ENCODE assay signal across 9 mouse cellular contexts in genomic region chr6:58772014-58772413, GRCm38 (mm10). TPM values are rescaled to one million over a fixed set of nuclear protein-coding genes. Genes with fewer than 3 reads are reported as not detected.
DNase-seq lines count a peak whose midpoint lies in the region; ATAC-seq lines count a peak whose summit lies in the region.
"Had no signal": no experiment of that assay in that cellular context is flagged by ENCODE, and none has a peak within 500 bp of the region (broad histone marks: within the 10 kb centered on the region; RNA-seq: fewer than 3 reads in every experiment).

No protein-coding gene starts in this region.

- H3K4me1 ChIP-seq in limb, embryonic 11.5 days (ENCODE audit: control insufficient read depth, insufficient read depth, low read length) = no peaks in the 10 kb centered on the region
- H3K4me1 ChIP-seq in limb, embryonic 10.5 days = no peaks in the 10 kb centered on the region
- H3K4me1 ChIP-seq: lung, embryonic 15.5 days had no signal

- no peak for ATAC-seq in limb, embryonic 11.5 days (ENCODE audit: insufficient number of reproducible peaks, low FRiP score, low TSS enrichment, low read depth)
- peak; percentile 84 for ATAC-seq in megakaryocyte progenitor cell, adult 5-6 weeks (replicated peaks; ENCODE audit: poor library complexity)

- H3K27ac ChIP-seq in limb, embryonic 11.5 days (replicated peaks; ENCODE audit: low read depth, low read length) = no peak overlapping the region
- H3K27ac ChIP-seq in limb, embryonic 10.5 days = no peak overlapping the region
- H3K27ac ChIP-seq: lung, embryonic 15.5 days had no signal

- 3% methylated on average over 1 of the region's 1 CpGs for WGBS in limb, embryonic 11.5 days
- 2% methylated on average over 1 of the region's 1 CpGs for WGBS in limb, embryonic 10.5 days

- H3K36me3 ChIP-seq in limb, embryonic 11.5 days (ENCODE audit: control insufficient read depth, insufficient read depth, low read length) = no peaks in the 10 kb centered on the region
- no peaks in the 10 kb centered on the region for H3K36me3 ChIP-seq in limb, embryonic 10.5 days
- H3K36me3 ChIP-seq: lung, embryonic 15.5 days had no signal

- no peak overlapping the region for H3K4me2 ChIP-seq in limb, embryonic 11.5 days (ENCODE audit: low read depth, severe bottlenecking)
- H3K4me2 ChIP-seq: lung, embryonic 15.5 days had no signal

- no peak overlapping the region for H3K4me3 ChIP-seq in limb, embryonic 11.5 days (ENCODE audit: low read depth, low read length)
- H3K4me3 ChIP-seq in limb, embryonic 10.5 days = no peak overlapping the region
- H3K4me3 ChIP-seq: lung, embryonic 15.5 days had no signal

- DNase-seq in limb, embryonic 11.5 days (ENCODE audit: low spot score) = peak; percentile 22
- no peak for DNase-seq in limb, embryonic 10.5 days (ENCODE audit: low spot score)
- DNase-seq in Muller cell, postnatal 12 days (ENCODE audit: inconsistent ontology term) = peak; percentile 47
- DNase-seq in embryo, embryonic 11.5 days (ENCODE audit: low read depth, low spot score) = peak; percentile 8
- peak; percentile 26 to 37 for DNase-seq in kidney, adult 8-10 months
- DNase-seq in B cell, adult 2 months = no peak
- no peak for DNase-seq in thymus, postnatal 36 days

- no peaks in the 10 kb centered on the region for H3K27me3 ChIP-seq in limb, embryonic 11.5 days (ENCODE audit: control insufficient read depth, insufficient read depth, low read length)
- no peaks in the 10 kb centered on the region for H3K27me3 ChIP-seq in limb, embryonic 10.5 days (ENCODE audit: low read depth, poor library complexity, severe bottlenecking)
- H3K27me3 ChIP-seq: lung, embryonic 15.5 days had no signal

- H3K9ac ChIP-seq in limb, embryonic 11.5 days (ENCODE audit: low read length) = no peak overlapping the region
- H3K9ac ChIP-seq: lung, embryonic 15.5 days had no signal

- H3K9me3 ChIP-seq in limb, embryonic 11.5 days (ENCODE audit: control insufficient read depth, low read length) = no peaks in the 10 kb centered on the region
- no peaks in the 10 kb centered on the region for H3K9me3 ChIP-seq in limb, embryonic 10.5 days (replicated peaks)
- H3K9me3 ChIP-seq: lung, embryonic 15.5 days had no signal

RNA-seq across cellular contexts. Expression of gene Herc3, which starts 59.3 kb away (rescaled TPM):
- 6.5 and 7.5 TPM in 2 replicates for polyA plus RNA-seq in limb, embryonic 11.5 days (2014; fragmentation: Nextera tagmentation; extraction: Ambion mirVana)
- 2.7 and 4.3 TPM in 2 replicates for polyA plus RNA-seq in limb, embryonic 10.5 days (2016; fragmentation: Nextera tagmentation; extraction: Ambion mirVana)
- total RNA-seq in megakaryocyte progenitor cell, adult 5-6 weeks (2015) = 2.6 and 5.2 TPM in 2 replicates
- 4.8 and 6.8 TPM in 2 replicates for total RNA-seq in megakaryocyte progenitor cell, adult 5-6 weeks (2017)

Comparison
In these comparisons a context has a peak if more than half of its experiments do, and no peak if none do; other contexts are left out.
1. DNase-seq: peak in limb, embryonic 11.5 days (single experiment), Muller cell, postnatal 12 days (single experiment), embryo, embryonic 11.5 days (single experiment) and kidney, adult 8-10 months (2 of 2); none in limb, embryonic 10.5 days (single experiment), B cell, adult 2 months (0 of 2) and thymus, postnatal 36 days (0 of 2).